Mouse (Mus musculus) R1 (cell line): Measurements from ENCODE around the gene Sec14l3.
A peak's percentile ranks its signal among the peaks of the same experiment; 100 is the strongest.
"Not testable (repeated sequence)": the region's sequence is repeated elsewhere in the genome, so short reads cannot be mapped to it uniquely, and the experiment has no call there.

ENCODE experiments used
- DNase-seq: peaks from one replicate; pipeline ENCODE4 v3.0.0-alpha.2; 2018; ENCODE audit warnings: low read depth, low spot score

Gene Sec14l3

DNA sequence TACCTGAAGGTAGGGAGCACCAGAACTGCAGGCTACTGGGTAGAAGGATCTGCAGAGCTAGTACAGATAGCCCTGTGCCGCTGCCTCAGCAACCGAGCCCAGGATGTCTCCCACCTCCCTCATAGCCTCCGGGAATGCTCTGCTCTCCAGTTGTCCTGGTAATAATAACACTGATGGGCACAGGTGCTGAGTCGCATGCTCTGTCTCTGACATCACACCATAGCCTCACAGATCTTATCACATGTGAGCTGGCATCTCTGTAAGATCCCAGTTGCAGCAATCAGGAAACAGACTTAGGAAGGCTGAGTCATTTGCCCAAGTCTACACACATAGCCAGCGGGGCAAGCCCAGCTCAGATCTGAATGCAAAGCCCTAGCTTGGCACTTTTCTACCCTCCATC is 37.2 kb downstream of the Sec14l3 start:
- no peak for DNase-seq

DNA sequence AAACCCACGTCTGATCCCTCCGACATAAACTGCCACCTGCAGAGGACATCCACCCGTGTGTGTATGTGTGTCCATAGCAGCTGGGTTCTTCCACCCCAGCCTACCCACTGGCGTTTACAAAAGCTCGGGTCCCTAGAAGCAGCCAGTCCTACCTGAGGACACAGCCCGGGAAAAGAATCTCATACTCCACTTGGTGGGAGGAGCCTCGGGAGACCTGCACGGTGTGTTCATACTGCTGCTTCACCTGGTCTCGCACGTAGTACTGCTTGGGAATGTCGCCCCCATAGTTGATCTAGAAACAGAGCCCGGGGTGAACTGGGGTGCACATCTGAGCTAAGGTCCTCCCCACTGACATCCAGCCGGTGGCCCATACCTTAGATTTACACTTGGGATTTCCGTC is 38.9 kb downstream of the Sec14l3 start:
- no peak for DNase-seq

DNA sequence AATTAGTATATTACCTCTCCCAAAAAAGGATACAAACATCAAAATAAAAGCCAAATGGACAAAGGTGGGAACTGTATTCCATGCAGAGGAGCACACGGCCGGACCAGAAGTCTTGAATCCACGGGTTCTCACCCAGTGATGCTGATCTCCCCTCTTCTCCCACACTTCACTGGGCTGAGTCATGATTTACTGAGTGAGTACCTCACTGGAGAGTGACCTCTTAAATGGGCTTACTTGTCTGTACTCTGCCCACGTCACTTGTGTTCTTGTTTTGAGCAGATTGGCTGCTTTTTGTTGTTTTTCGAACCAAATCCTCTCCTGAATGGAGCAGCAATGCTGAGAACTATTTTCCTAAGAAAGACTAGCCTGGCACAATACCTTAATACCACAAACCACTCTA is 40.3 kb downstream of the Sec14l3 start:
- DNase-seq = no peak

DNA sequence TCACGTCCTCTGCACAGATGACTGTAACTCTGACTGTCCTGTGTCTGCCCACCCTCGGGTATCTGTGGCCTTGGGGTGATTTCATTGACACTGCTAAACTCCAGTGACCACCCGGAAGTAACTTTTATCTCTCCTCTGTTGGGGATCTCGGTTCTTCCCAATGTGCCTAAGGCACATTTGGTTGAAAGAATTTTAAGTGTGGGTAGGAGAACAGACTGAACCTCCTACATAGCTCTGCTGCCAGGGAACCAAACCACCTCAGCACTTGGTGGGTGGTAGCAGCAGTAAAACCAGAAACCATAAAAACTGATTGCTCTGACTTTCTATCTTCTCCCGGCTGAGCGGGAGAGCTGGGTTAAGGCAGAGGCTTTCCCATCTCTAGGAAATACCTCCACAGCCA is 40.8 kb downstream of the Sec14l3 start:
- DNase-seq = no peak

DNA sequence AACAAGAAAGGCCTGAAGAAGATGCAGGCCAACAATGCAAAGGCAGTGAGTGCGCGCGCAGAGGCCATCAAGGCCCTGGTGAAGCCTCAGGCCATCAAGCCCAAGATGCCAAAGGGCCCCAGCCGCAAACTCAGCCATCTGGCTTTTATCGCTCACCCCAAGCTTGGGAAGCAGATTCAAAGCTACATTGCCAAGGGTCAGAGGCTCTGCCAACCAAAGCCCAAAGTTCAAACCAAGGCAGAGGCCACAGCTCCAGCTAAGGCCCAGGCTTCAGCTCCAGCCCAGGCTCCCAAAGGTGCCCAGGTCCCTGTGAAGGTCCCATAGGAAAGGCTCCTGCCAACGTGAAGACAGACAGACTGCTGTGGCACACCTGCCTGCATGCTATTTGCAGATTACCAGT is 43.3 kb downstream of the Sec14l3 start:
- not testable (repeated sequence) for DNase-seq

DNA sequence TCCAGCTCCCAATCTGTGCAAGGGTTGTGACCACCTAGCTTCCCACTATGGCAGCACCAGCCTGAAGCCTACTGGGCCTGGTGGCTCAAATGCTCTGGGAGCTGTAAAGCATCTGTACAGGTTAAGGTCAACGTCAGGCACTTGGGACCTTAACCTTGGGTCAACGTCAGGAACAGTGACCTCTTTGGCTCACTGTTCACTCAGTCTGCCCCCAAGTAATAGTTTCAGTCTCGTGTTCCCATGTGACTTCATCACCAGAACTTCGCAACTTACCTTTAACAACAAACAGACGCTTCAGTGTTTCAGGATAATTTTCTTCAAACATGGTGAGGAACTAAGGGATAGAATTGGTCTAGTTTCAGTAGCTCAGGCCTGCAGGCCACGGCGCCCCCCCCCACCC is 44.0 kb downstream of the Sec14l3 start:
- DNase-seq = no peak

DNA sequence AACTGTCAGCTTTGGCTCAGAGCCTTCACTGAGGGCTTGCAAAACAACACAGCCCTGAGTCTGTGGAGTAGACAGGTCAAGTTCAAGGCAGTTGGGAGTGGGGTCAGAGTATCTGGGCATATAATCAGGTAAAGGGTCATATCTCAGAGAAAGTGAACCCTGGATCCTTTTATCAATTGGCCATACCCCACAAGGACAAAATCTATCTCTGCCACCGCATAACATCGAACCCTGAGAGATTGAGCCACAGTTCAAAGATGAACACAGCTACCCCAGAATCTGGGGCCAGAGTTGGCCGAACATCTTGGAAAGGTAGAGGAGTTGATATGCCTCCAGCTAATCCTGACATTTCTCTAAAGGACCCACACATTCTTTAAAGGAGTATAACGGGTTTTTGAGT is 47.4 kb downstream of the Sec14l3 start:
- no peak for DNase-seq

DNA sequence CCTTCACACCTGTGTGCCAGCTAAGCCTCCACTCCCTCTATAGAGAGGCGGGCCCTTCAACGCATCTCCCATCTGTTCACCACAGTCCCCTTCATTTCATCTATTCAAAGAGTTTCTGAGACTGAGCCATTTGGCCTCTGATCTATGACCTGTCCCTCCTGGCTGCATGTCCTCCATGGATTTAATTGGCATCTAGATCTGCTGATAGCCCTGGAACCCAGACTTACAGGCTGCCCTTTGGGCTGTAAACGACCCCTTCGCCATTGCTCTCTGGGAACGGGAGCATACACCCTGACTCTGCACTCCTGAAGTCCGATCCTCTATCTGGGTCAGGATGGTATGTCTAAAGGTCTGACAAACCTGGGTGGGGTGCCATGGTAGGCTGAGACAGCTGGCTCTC is 48.2 kb downstream of the Sec14l3 start:
- no peak for DNase-seq

DNA sequence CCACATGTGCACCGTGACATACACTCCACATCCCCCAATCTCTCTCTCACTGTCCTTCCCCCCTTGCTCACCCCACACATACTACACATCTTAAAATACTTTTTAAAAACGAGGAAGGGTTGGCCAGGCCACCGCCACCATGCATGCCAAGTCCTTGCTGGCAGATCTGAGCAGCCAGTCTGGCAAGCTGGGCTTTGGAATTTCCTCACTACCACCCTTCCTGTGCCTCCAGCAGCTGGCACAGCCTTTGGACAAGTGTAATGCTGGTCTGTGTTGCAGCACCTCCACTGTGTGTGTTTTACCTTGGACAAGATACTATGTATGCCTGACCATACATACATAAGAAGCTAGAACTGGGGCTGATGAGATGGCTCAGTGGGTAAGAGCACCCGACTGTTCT is 48.9 kb downstream of the Sec14l3 start:
- no peak for DNase-seq

DNA sequence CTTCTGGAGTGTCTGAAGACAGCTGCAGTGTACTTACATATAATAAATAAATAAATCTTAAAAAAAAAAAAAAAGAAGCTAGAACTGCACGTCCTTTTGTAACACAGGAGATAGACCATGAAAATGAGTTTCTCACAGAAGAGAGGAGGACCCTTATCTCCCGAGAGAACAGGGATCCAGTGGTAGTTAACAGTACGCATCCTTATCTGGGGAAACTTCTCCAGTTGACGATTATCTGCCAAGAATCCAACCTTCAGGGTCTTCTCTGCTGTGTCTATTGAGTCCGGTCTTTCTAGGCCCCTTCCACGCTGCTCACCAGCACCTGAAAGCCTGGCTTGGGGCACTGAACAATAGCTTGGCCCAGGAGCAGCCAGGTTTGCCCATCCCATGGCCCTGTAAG is 49.3 kb downstream of the Sec14l3 start:
- no peak for DNase-seq

DNA sequence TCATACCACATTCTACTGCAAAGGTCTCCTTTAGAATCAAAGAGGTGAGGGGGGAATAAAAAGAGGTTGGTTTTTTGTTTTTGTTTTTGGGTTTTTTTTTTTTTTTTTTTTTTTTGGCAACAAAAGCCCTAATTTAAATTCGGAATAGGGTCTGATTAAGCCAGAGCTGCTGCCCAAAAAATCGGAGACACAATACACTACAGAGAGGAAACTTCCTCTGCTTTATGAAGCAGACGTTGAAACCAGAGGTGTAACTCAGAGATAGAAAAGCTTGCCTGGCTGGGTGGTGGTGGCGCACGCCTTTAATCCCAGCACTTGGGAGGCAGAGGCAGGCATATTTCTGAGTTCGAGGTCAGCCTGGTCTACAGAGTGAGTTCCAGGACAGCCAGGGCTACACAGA is 49.9 kb downstream of the Sec14l3 start:
- DNase-seq = not testable (repeated sequence)

DNA sequence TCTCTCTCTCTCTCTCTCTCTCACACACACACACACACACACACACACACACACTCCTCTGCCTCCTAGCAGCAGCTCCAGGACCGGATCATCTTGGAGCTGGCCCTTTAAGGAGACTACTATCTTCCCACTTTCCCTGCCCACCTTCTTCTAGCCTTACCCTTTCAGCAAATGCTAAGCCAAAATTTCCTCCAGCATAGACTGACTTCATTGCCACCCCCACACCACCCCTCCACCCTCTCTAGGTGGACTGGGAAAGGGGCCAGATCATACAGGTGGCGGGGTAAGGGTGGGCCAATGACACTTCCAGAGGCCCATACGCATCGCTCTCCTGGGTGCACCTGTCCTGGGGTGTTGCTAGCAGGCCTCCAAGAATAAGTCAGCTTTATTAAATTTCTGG is 50.8 kb downstream of the Sec14l3 start:
- no peak for DNase-seq

DNA sequence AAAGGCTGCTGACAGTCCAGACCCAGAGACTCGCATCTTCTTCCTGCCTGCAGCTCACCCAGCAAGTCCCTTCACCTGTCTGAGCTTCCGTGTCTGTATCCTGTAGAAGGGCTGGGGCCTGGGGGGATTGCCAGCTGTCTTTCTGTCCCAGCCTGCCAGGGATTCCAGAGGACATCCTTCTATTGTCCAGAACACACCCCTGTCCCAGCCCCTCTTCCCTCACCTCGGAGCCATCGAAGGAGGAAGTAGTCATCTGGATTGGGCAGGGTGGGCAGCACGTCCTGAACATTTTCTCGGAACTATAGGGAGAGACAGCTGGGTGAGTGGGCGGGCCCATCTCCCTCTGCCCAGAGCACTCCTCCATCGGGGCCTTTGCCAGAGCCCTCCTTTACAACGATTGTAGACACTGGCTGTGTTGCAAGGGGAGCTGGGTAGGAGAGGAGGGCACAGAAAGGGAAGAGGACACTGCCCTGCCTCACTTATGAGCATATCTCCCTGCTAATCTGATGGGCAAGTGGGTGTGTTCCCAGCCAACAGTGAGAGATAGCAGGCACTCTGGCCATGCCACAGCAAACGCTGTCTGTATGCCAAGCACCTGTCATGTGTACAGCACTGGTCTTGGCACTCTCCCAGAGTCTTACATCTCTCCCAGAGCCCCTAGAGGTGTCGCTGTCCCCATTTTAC is 52.0 kb downstream of the Sec14l3 start:
- no peak for DNase-seq

DNA sequence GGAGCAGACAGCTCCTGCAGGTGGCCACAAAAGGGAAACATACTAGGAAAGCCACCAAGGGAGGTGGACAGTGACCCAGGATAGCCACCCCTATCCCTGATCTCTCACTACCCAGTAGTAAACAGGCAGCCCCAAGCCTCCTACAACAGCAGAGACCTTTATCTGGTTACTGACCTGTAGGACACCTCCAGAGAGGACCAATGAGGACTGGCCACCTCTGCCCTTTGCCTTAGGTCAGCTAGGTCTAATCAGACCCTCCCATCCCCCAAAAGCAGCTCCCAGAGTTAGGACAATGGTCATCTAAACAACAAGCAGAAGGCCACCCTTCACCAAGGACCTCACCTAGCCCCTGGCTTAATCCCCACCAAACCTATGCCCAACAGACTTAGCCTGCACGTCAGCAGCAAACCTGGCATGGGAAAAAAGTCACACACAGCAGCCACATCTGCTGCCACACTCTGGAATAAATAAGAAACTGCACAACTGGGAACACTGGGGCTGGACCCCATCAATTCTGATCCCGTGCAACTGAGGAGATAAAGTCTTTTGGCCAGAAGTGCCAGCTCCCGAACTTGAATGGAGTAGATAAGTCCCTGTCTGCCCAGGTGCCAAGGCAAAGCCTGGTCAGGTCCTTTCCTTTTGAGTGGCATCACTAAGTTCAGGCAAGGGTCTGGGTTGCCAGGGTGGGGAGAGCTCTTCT is 52.9 kb downstream of the Sec14l3 start:
- no peak for DNase-seq

DNA sequence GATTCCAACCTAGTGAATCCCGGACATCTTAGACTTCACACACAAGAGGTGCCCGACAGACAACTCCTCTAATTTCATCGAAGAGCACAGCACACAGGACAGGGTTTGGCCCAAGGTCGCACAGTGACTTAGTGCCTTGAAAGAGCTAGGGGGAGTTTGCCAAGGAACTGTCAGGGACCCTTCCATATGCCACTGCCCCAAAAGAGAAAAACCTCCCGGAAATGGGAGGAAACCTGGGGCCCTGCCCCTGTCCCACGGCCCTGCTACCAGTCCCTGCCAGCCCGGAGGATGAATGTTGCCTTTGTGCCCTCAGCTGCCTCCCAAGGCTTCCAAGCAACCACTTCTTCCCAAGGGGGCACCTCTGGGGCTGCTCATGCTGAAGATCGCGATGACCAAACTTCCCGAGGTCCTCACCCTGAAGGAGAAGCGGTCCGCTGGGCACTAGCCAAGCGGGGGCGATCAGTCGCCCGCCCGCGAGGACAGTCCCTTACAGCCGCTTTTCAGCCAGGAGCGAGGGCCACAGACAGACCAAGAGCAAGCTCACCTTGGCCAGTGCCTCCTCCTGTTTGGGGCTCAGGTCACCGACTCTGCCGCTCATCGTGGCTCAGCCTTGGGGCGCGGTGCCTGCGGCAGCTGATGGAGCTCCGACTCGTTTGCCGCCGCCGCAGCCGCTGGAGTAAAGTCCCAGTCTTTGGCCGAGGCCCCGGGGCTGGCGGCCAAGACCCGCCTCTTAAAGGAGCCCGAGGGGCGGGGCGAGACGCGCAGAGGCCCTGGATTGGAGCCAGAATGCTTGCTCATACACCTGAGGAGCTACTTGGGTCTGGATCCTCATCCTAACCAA is 53.7 kb downstream of the Sec14l3 start:
- DNase-seq = peak; percentile 82

DNA sequence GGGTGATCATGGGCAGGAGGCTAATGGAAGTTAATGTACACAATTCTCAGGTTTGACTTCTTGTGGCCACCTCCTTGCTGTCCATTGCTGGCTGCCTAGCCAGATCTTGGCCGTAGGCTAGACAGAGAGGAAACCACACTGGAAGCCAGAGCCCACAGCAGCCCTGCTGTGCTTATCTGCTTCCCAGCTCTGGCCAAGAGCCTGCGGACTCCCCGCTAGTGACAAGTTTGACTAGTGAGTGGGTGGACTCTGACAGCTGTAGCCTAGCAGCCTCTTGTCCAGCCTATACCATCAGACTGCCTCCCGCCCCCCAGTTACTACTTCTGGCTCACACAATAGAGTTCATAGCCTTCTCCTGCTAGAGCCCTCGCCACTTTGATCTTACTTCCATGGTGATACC is 55.0 kb downstream of the Sec14l3 start:
- no peak for DNase-seq

DNA sequence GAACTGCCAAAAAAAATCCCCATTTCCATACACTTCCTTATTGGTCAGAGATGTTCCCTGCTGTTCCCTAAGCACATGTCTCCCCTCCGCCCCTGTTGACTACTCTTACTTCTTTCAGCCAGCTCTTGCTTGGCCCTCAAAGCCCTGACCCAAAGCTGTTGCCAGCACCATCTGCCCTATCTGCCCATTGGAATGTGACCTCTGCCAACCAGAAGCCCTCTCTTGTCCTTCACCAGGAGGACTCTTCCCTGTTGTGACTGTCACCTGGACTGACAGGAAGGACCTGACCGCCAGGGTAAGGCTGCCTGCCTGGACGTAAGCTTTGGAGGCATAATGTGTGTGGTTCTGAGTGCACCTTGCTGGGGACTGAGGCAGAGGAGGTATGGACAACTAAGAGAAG is 57.0 kb downstream of the Sec14l3 start:
- no peak for DNase-seq

DNA sequence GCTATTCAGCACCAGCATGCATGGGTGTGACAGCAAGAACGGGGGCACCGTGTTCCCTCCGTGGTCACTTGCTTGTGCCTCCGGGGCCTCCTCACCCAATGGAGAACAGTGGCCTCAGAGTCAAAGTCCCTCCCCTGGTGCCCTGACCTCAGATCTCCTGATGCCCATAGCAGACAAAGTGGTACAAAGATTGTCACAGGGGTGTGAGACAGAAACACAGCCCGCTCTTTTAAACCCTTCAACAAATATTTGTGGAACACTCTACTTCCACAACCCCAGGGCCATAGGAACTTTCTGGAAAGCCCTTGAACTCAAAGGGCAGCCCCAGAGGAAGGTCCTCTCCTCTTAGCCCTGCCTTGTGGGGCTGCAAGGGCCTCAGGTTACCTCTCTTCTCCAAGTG is 57.6 kb downstream of the Sec14l3 start:
- DNase-seq = no peak

DNA sequence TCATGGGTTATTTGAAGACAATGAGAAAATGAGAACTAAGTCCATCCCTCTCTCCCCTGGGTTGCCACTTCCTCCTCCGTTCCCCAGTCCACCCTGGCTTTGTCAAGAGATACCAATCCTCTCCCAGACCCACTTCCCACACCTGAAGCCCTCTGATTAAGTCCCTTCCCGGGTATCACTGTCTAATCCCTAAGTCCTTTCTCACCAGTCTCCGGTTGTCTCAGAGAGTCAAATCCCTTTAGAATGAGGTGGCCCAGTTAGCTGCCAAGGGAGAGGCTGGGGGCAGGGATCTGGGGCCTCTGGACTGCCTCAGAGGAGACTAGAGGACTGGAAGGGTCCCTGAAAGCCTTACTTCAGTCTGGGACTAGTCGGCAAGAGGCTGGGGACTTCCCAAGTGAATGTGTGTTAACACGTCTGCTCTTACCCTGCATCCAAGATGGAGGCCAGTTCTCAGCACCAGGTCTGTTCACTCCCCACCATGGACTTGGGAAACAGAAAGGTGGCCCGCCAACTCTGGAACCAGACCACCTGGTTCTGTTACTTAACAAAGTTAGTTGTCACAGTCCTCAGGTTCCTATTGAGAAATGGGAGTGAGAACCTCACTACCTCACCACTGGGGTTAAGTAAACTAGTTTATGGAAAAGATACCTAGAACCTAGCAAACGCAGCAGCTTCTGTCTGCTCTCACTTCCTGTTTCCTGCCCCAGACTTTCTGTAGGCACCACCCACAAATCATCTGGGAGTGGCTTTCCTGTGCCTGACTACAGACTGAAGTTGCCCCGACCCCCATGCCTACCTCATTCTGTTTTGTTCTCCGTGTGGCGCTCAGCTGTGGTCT is 58.3 kb downstream of the Sec14l3 start, which contains the start of gene Sec14l2:
Gene Sec14l2 (minus strand): TSS at position 674 of the 838 bp plus-strand sequence.
- peak; percentile 87 for DNase-seq

DNA sequence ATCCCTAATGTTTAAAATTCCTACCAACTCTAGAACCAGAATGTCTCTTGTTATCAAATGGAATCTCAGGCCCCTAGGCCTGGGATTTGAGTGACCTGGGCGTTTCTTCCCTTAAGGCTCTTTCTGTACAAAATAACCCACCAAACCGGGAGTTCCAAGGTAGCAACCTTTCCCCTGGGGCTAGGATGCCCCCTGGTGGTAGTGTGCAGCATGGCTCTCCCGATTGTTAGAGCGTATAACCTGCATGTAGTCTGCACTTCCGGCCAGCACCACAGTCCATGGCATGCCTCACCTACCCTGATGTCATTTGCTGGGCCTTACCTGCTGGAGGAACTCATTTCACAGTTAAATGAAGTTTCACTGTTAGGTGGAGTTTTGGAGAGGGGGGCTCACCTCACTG is 59.3 kb downstream of the Sec14l3 start:
- peak; percentile 84 for DNase-seq

DNA sequence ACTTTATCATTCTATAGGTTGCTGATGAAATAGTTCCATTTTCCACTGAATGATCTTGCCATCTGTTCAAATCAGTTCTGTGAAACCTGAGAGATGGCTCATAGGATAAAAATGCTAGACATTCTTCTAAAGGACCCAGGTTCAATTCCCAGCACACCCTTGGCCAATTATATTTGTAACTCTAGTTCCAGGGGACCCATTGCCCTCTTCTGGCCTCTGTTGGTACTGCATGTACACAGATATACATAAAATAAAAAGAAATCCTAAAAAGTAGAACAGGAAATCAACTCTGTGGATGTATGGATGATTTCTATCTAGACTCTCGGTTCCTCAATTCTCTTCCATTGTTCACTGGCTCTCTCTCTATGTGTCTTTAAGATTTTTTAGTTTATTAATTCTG is 62.4 kb downstream of the Sec14l3 start:
- DNase-seq = peak; percentile 55
